Mouse (Mus musculus) kidney, adult 18-20 months (tissue): Measurements from ENCODE around the gene Olfr895.

Source experiments
- DNase-seq: peaks from one replicate; pipeline ENCODE4 v3.0.0; 2021

Olfr895 gene

DNA sequence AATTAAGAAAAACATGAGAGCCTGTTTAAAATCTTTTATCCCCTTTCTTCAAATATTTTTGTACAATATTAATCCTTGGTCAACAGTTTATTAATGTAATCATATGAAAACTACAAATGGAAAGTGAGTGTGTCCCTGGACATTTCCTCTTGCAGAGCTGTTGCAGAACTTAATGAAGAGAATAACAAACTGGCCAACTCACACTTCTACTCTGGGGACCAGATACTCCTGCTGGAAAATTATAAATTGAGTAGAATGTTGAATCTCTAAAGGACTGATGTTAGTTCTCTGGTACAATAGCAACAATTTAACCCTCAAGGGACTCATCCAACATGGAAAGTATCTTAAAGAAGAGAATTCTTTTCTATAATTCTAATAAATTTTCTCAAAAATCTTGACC, at the start of gene Olfr895:
TSS of gene Olfr895 (plus strand) at position 301 of the 400 bp plus-strand sequence.
- DNase-seq, result no peak

DNA sequence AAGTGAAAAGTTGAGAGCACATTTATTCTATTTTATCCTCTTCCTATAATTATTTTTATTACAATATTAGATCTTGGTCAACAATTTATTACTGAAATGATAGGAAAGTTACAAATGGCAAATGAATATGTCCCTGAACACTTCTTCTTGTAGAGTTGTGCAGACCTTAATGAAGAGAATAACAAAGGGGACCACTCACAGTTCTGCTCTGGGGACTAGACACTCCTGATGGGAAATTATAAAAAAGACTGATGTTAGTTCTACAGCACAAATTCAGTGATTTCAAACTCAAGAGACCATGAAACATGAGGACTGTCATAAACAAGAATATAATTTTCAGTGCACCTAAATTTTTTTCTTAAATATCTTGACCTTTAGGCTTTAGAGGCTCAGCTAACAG, 15.2 kb upstream of the Olfr895 start, which contains the start of gene Olfr143:
TSS of gene Olfr143 (plus strand) at position 301 of the 400 bp plus-strand sequence.
- no peak for DNase-seq

DNA sequence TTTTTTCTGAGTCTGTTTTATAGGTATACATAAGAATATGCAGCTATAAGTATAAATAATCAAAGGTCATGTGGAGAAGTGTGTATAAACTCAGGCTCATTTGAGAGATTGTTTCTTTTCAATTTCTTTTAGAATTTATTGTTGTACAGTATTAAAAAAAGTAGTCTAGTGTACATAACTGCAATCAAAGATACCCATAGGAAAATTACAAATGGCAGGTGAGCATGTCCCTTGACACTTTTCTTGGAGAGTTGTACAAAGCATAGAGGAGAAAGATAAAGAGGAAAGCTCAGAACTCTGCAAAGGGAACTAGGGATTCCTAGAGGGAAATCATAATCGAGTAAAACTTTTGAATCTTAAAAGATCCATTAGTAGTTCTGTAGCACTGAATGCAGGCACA, 23.2 kb downstream of the Olfr895 start, which contains the start of gene Olfr896-ps1:
TSS of gene Olfr896-ps1 (plus strand) at position 301 of the 400 bp plus-strand sequence.
- no peak for DNase-seq
